Mouse (Mus musculus) myocyte (in vitro differentiated cells): ENCODE data around the gene Cstb.

ENCODE experiments used
- E2F4 ChIP-seq: IDR thresholded peaks from one replicate; pipeline ENCODE4 v1.6.1; 2011; ENCODE audit warnings: mild to moderate bottlenecking, control low read depth, moderate library complexity; ENCODE audit not compliant: insufficient read depth
- MYOD1 ChIP-seq, 3 experiments: IDR thresholded peaks; one replicate each; pipeline ENCODE4 v1.6.1; 2011; ENCODE audit warnings: control low read depth in 2 of 3, low read depth in 2 of 3, mild to moderate bottlenecking in 2 of 3, moderate library complexity in 1 of 3; ENCODE audit not compliant: insufficient read length in 2 of 3, control insufficient read depth in 1 of 3
- MYOG ChIP-seq, 3 experiments: IDR thresholded peaks; one replicate each; pipeline ENCODE4 v1.6.1; 2011; ENCODE audit warnings: control low read depth in 2 of 3, low read depth in 2 of 3, mild to moderate bottlenecking in 2 of 3; ENCODE audit not compliant: insufficient read length in 2 of 3, control insufficient read depth in 1 of 3, insufficient read depth in 1 of 3
- POLR2A ChIP-seq: IDR thresholded peaks from one replicate; pipeline ENCODE4 v1.6.1; 2011; ENCODE audit warnings: low read depth, mild to moderate bottlenecking, control low read depth, moderate library complexity; ENCODE audit not compliant: insufficient read length
- POLR2AphosphoS2 ChIP-seq: IDR thresholded peaks from one replicate; pipeline ENCODE4 v1.6.1; 2011; ENCODE audit warnings: low read depth, control low read depth; ENCODE audit not compliant: insufficient read length
- SRF ChIP-seq: IDR thresholded peaks from one replicate; pipeline ENCODE4 v1.6.1; 2011; ENCODE audit warnings: low read depth; ENCODE audit not compliant: control insufficient read depth, insufficient read length
- USF1 ChIP-seq: IDR thresholded peaks from one replicate; pipeline ENCODE4 v1.6.1; 2011; ENCODE audit warnings: low read depth, mild to moderate bottlenecking, control low read depth, moderate library complexity

GRCm38 (mm10) chr10:78402301-78402922 is 23.1 kb upstream of the Cstb start:
- TF ChIP-seq SRF (no peak), MYOG (IDR thresholded peaks at IDR 0.05; ENCODE audit: control insufficient read depth in 1 of 3, insufficient read depth in 1 of 3, insufficient read length in 2 of 3, low read depth in 2 of 3) (no peak), MYOD1 (IDR thresholded peaks at IDR 0.05; ENCODE audit: control insufficient read depth in 1 of 3, insufficient read length in 2 of 3, low read depth in 2 of 3) (no peak), POLR2A (no peak), USF1 (no peak), E2F4 (no peak), POLR2AphosphoS2 (no peak)
